Mouse (Mus musculus) CH12.LX (cell line): Measurements from ENCODE around the gene Elavl2.

Experiments
- CTCF ChIP-seq, 2 experiments: IDR thresholded peaks in 1 of 2; conservative IDR thresholded peaks in 1 of 2; 2 replicates each; pipeline ENCODE4 v1.5.1; 2011 to 2012; ENCODE audit warnings: low read depth in 2 of 2, low read length in 2 of 2, improper control_type of control experiment in 1 of 2, inconsistent platforms in 1 of 2, mild to moderate bottlenecking in 1 of 2, moderate library complexity in 1 of 2
- ELF1 ChIP-seq: IDR thresholded peaks from 2 replicates; pipeline ENCODE4 v1.6.1; 2014; ENCODE audit warnings: low read depth, mild to moderate bottlenecking, inconsistent platforms, low read length, improper control_type of control experiment
- EP300 ChIP-seq: IDR thresholded peaks from 2 replicates; pipeline ENCODE4 v1.6.1; 2011; ENCODE audit warnings: low read length, improper control_type of control experiment
- JUND ChIP-seq: conservative IDR thresholded peaks from 2 replicates; pipeline ENCODE4 v1.6.1; 2011; ENCODE audit warnings: low read depth, low read length, improper control_type of control experiment
- NELFE ChIP-seq: IDR thresholded peaks from 2 replicates; pipeline ENCODE4 v1.6.1; 2011; ENCODE audit warnings: low read depth, low read length, improper control_type of control experiment
- POLR2A ChIP-seq: IDR thresholded peaks from 2 replicates; pipeline ENCODE4 v1.6.1; 2011; ENCODE audit warnings: low read depth, mild to moderate bottlenecking, improper control_type of control experiment, low read length
- POLR2AphosphoS2 ChIP-seq: IDR thresholded peaks from 2 replicates; pipeline ENCODE4 v1.6.1; 2011; ENCODE audit warnings: low read depth, low read length, improper control_type of control experiment
- RAD21 ChIP-seq: IDR thresholded peaks from 2 replicates; pipeline ENCODE4 v1.6.1; 2011; ENCODE audit warnings: low read depth, mild to moderate bottlenecking, low read length, improper control_type of control experiment, moderate library complexity
- SIN3A ChIP-seq: IDR thresholded peaks from 2 replicates; pipeline ENCODE4 v1.6.1; 2012; ENCODE audit warnings: low read length, improper control_type of control experiment, inconsistent platforms
- SMC3 ChIP-seq: IDR thresholded peaks from 2 replicates; pipeline ENCODE4 v1.6.1; 2011; ENCODE audit warnings: low read depth, low read length, improper control_type of control experiment
- TCF12 ChIP-seq: IDR thresholded peaks from 2 replicates; pipeline ENCODE4 v1.6.1; 2014; ENCODE audit warnings: low read depth, mild to moderate bottlenecking, inconsistent platforms, low read length, improper control_type of control experiment
- UBTF ChIP-seq: IDR thresholded peaks from 2 replicates; pipeline ENCODE4 v1.6.1; 2012; ENCODE audit warnings: low read depth, mild to moderate bottlenecking, inconsistent platforms, low read length, improper control_type of control experiment, moderate library complexity
- ZC3H11A ChIP-seq: IDR thresholded peaks from 2 replicates; pipeline ENCODE4 v1.6.1; 2012; ENCODE audit warnings: low read depth, mild to moderate bottlenecking, inconsistent platforms, low read length, improper control_type of control experiment
- ZNF384 ChIP-seq: IDR thresholded peaks from 2 replicates; pipeline ENCODE4 v1.6.1; 2012; ENCODE audit warnings: low read depth, low read length, improper control_type of control experiment, inconsistent platforms

GRCm38 (mm10) chr4:91376317-91376910 lies 24.2 kb downstream of the Elavl2 start:
- TF ChIP-seq UBTF (no peak), ZNF384 (no peak), JUND (no peak), CTCF (conservative IDR thresholded peaks at IDR 0.05 in 1 of 2, IDR thresholded peaks at IDR 0.05 in 1 of 2; ENCODE audit: low read depth in 2 of 2, low read length in 2 of 2) (no peak), TCF12 (no peak), POLR2A (no peak), SIN3A (no peak), POLR2AphosphoS2 (no peak), NELFE (no peak), RAD21 (no peak), EP300 (no peak), SMC3 (no peak), ZC3H11A (no peak), ELF1 (no peak)
